Mouse (Mus musculus) midbrain, embryonic 10.5 days (tissue): ENCODE data around the gene Klhl28. TPM values are rescaled to one million over a fixed set of nuclear protein-coding genes. Genes with fewer than 3 reads are reported as not detected.
A peak's percentile ranks its signal among the peaks of the same experiment; 100 is the strongest.

Experiments
- DNase-seq: peaks from one replicate; pipeline ENCODE4 v3.0.0-alpha.2; 2017; ENCODE audit warnings: low spot score
- H3K27ac ChIP-seq: fragments of 300-500 bp; sonication (generic); replicated peaks from 2 replicates; pipeline ENCODE4 v1.5.1; 2016; ENCODE audit warnings: mild to moderate bottlenecking
- H3K27me3 ChIP-seq: fragments of 300-500 bp; sonication (generic); 2 replicates; pipeline ENCODE4 v1.6.1; 2016; ENCODE audit warnings: low read depth, mild to moderate bottlenecking; ENCODE audit not compliant: poor library complexity, severe bottlenecking
- H3K36me3 ChIP-seq: fragments of 300-500 bp; sonication (generic); 2 replicates; pipeline ENCODE4 v1.6.1; 2016; ENCODE audit warnings: mild to moderate bottlenecking, moderate library complexity
- H3K4me1 ChIP-seq: fragments of 300-500 bp; sonication (generic); 2 replicates; pipeline ENCODE4 v1.6.1; 2016
- H3K4me3 ChIP-seq: fragments of 300-500 bp; sonication (generic); 2 replicates; pipeline ENCODE4 v1.5.1; 2016; ENCODE audit warnings: mild to moderate bottlenecking, moderate library complexity
- H3K9me3 ChIP-seq: fragments of 300-500 bp; sonication (generic); replicated peaks from 2 replicates; pipeline ENCODE4 v1.6.1; 2016; ENCODE audit warnings: mild to moderate bottlenecking
- WGBS: fragments of 180-500 bp; shearing (Covaris S2); methylation state at CpG from one replicate; pipeline ENCODE4 v1.1.7; 2016; 5-methylcytosine and 5-hydroxymethylcytosine counted together
- polyA plus RNA-seq: library from polyadenylated mRNA; unstranded; fragments of >200 nt; fragmentation: Nextera tagmentation; extraction: Ambion mirVana; gene quantifications from 2 replicates; pipeline ENCODE4 v1.2.1, GENCODE M21; 2016

Klhl28 gene
- polyA plus RNA-seq, 1 experiment from 2014 or later: 10.6 TPM

DNA sequence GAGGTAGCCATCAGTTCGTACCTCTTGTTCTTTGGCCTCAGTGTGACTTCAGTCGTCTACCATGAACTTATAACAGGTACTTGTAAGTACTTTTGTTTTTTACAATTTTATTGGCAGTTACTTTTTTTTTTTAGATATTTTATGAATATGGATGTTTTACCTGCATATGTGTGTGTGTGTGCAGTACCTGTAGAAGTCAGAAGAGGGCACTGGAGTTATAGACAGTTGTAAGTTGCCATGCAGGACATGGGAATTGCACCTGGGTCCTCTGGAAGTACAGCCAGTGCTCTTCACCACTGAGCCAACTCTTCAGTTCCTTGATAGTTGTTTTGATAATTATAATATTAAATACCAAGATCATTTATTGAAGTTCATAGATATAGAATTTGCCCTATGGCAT is 27.8 kb downstream of the Klhl28 start:
- Histone ChIP-seq H3K27me3 (no peaks in the 10 kb centered on the region), H3K9me3 (no peaks in the 10 kb centered on the region), H3K4me1 (no peaks in the 10 kb centered on the region), H3K36me3 (peaks cover 11% of the 10 kb centered on the region; the same call in 1 of the 2 replicates), H3K4me3 (no peak overlapping the region), H3K27ac (no peak overlapping the region)
- DNase-seq: no peak
- WGBS: 84% methylated on average over 2 of the region's 2 CpGs

DNA sequence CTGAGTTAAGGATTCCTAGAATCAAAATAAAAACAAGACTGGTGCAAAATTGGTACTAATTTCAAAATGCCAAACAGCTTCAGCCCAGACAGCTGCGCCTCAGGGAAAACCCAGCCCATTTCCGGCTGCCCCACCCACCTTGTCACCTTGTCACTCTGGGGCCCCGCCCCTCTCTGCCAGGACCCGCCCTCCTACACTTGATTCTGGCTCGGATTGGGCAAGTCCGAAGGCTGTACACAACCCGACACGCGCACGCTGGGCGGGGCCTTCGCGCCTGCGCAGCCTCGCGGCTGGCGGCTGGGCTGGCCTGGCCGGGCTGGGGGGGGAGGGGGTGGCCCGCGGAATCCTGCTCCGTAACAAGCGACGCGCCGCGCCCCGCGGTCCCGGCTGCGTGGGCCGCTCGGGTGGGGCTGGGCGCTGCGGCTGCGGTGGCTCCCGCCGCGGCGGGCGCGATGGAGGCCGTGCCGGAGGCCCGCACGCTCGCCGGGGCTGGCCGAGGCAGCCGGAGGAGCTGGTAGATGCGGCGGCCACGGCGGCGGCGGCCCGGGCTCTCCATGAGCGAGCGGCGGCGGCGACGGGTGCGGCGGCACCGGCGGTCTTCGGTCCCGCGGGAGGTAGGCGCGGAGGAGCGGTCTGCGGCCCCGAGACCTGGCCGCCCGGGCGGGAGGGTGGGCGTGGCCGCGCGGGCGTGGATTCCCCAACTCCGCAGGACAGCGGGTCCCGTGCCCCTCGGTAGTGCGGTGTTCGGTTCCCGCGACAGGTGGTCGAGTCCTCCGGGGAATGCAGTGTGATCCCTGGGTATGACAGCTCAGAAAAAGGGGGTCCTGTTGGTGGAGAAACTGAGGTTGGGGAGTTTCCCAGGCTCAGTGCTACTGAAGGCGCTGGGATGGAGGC is 47.5 kb downstream of the Klhl28 start, which contains the start of gene Gm527:
Gene Gm527, plus strand, starts transcription at position 329 of the 894 bp plus-strand sequence.
- peak within 1 kb of the TSS; percentile 85 for H3K4me3 ChIP-seq
- H3K27ac ChIP-seq: peak within 1 kb of the TSS; percentile 89
- 0 out of 2 replicates have a peak, but pooled peaks cover 4% of the 10 kb centered on the region for H3K36me3 ChIP-seq
- H3K4me1 ChIP-seq: 0 out of 2 replicates have a peak, but pooled peaks cover 4% of the 10 kb centered on the region
- no peaks in the 10 kb centered on the region for H3K9me3 ChIP-seq
- peak; percentile 96 for DNase-seq
- under 1% methylated on average over 80 of the region's 93 CpGs for WGBS
- peaks cover 9% of the 10 kb centered on the region for H3K27me3 ChIP-seq

DNA sequence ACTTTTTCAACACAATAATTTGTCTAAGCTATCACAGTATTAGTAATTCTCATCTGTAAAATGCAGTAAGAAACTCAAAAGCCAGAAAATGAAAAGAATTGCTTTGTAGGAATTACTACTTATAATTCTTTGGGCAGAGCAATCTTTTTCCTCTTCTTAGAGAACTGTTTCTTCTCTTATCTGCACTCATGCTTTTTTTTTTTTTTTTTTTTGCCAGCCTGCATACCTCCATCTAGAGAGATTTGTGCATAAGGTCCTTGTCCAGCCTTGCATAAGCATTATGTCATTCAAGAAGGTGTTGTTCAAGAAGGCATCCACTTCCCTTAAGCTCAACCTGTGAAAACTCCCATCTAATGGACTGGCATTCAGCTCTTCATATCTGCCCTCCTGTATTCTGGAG is 48.6 kb downstream of the Klhl28 start:
- 0 out of 2 replicates have a peak, but pooled peaks cover 4% of the 10 kb centered on the region for H3K4me1 ChIP-seq
- H3K36me3 ChIP-seq: no peaks in the 10 kb centered on the region

DNA sequence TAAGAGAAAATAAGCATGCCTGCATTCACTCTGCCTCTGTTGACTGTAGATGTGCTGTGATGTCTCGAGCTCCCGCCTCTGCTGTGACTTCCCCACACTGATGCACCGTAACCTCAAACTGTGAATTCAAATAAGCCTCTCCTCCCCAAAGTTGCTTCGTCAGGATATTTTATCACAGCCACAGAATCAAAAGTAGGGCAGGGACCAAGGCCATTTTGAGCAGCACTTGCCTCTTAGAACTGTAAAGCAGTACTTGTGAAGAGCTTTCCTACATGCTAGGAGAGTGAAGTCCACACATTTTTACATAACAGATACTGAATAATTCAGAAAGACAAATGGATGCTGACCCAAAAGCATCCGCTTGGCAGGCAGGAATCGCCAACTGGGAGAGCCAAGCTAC is 52.3 kb downstream of the Klhl28 start:
- DNase-seq: no peak
- Histone ChIP-seq H3K27me3 (no peaks in the 10 kb centered on the region), H3K27ac (no peak overlapping the region), H3K4me1 (0 out of 2 replicates have a peak, but pooled peaks cover 4% of the 10 kb centered on the region), H3K9me3 (no peaks in the 10 kb centered on the region), H3K36me3 (no peaks in the 10 kb centered on the region), H3K4me3 (no peak overlapping the region)
- 70% methylated on average over 6 of the region's 6 CpGs for WGBS

More for the DNA sequence above, 48.6 kb downstream of the Klhl28 start:
- no peak for DNase-seq
- H3K27me3 ChIP-seq: peaks cover 9% of the 10 kb centered on the region
- H3K27ac ChIP-seq: no peak overlapping the region
- no peak overlapping the region for H3K4me3 ChIP-seq
- no peaks in the 10 kb centered on the region for H3K9me3 ChIP-seq

DNA sequence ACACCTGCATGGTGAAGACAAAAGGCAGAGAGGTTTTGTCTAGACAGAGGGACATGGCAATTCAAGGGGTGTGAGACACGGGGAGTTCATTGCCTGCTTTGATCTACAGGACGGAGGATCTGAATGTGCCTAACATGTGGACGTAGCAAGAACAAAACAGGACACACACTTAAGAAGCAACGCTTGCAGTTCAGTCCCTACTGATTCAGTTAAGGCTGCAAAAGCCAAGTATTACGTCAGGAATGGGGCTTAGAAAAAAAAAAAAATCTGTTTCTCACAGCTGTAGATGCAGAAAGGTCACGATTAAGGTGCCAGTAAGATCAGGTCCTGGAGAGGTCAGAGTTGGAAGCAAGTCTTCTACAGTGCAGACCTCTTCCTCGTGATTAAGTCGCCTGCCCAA is 62.1 kb downstream of the Klhl28 start:
- 81% methylated on average over 8 of the region's 8 CpGs for WGBS
- Histone ChIP-seq H3K4me1 (peaks cover 5% of the 10 kb centered on the region), H3K27ac (no peak overlapping the region), H3K9me3 (no peaks in the 10 kb centered on the region), H3K4me3 (no peak overlapping the region), H3K27me3 (no peaks in the 10 kb centered on the region), H3K36me3 (no peaks in the 10 kb centered on the region)
- no peak for DNase-seq

DNA sequence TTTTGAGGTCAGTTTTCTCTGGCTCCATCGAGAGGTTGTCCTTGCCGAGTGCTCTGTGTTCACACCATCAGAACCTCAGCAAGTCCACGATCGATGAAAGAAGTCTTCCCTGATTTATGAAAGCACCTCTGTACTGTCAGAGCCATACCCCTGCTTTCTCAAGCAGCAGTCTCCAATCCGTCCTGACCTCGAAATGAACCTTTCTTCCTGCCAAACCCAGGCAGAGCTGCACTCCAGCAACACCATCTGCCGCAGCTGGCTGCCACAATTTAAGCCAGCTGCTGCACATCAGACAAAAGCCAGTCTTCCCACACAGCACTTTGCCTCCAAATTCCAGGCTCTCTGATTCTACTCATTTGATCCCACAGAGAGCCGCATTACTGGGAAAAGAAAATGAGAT is 62.8 kb downstream of the Klhl28 start:
- H3K27ac ChIP-seq: no peak overlapping the region
- no peaks in the 10 kb centered on the region for H3K9me3 ChIP-seq
- DNase-seq: peak; percentile 27
- H3K27me3 ChIP-seq: no peaks in the 10 kb centered on the region
- H3K36me3 ChIP-seq: no peaks in the 10 kb centered on the region
- WGBS: 69% methylated on average over 8 of the region's 8 CpGs
- peaks cover 5% of the 10 kb centered on the region for H3K4me1 ChIP-seq
- no peak overlapping the region for H3K4me3 ChIP-seq

DNA sequence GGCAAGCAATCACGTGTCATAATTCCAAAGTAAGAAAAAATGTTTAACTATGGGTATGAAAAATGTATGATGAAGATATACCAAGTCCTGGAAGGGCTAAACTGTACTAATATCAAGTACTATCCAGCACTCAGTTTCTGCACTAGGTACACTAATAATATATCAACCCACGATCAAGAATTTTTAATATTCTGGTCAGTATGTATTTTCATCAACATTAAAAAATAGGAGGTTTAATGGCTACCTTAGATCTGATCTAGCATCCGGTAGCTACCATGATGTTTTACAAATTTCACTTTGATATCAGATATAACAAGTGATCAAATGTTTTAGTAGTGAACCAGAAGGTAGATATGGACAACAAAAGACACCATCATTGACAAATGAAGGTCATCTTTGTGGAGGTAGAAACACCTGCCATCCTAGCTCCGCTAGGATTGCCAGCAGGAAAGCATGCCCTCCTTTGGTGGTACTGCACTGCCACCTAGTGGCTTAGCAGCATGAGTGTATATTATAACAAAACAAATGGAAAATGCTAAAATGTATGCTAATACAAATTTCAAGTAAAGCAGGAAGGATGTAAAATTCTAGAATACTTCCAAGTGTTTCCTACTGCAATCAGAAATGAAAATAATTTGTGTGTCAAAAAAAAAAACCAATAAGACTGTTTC is 68.1 kb downstream of the Klhl28 start:
- H3K4me3 ChIP-seq: no peak overlapping the region
- H3K9me3 ChIP-seq: no peaks in the 10 kb centered on the region
- H3K36me3 ChIP-seq: no peaks in the 10 kb centered on the region
- 49% methylated on average over 4 of the region's 4 CpGs for WGBS
- H3K27me3 ChIP-seq: no peaks in the 10 kb centered on the region
- peaks cover under 1% of the 10 kb centered on the region for H3K4me1 ChIP-seq
- H3K27ac ChIP-seq: no peak overlapping the region
- peak; percentile 50 for DNase-seq

Other genes starting within 250 kb of the Klhl28 start
- 2.1 and 2.4 TPM in 2 replicates for gene Gm527, start 47.6 kb downstream of the Klhl28 start, polyA plus RNA-seq
- 25.8 and 28.2 TPM in 2 replicates for gene Togaram1, start 270 bp upstream of the Klhl28 start, polyA plus RNA-seq
- gene Prpf39, start 70.8 kb upstream of the Klhl28 start, polyA plus RNA-seq: 59.5 and 61.8 TPM in 2 replicates
- 718 and 827 TPM in 2 replicates for gene Fkbp3, start 108.5 kb upstream of the Klhl28 start, polyA plus RNA-seq
- 10.7 and 13.3 TPM in 2 replicates for gene Fancm, start 110.1 kb upstream of the Klhl28 start, polyA plus RNA-seq
- 86.3 and 86.9 TPM in 2 replicates for gene Mis18bp1, start 207.1 kb upstream of the Klhl28 start, polyA plus RNA-seq